Mouse (Mus musculus) layer of hippocampus, adult 18-20 months (tissue): ENCODE measurements around the gene Faim2. TPM values are rescaled to one million over a fixed set of nuclear protein-coding genes. Genes with fewer than 3 reads are reported as not detected.

Experiments used
- DNase-seq, 2 experiments: peaks; one replicate each; pipeline ENCODE4 v3.0.0; 2022; ENCODE audit warnings: low spot score in 2 of 2
- total RNA-seq, 2 experiments: library from RNA; stranded (reverse); gene quantifications; 2 replicates each; pipeline ENCODE4 v1.2.3; 2021

Faim2 gene
- total RNA-seq, 2 experiments from 2014 or later = 421 to 452 TPM

DNA sequence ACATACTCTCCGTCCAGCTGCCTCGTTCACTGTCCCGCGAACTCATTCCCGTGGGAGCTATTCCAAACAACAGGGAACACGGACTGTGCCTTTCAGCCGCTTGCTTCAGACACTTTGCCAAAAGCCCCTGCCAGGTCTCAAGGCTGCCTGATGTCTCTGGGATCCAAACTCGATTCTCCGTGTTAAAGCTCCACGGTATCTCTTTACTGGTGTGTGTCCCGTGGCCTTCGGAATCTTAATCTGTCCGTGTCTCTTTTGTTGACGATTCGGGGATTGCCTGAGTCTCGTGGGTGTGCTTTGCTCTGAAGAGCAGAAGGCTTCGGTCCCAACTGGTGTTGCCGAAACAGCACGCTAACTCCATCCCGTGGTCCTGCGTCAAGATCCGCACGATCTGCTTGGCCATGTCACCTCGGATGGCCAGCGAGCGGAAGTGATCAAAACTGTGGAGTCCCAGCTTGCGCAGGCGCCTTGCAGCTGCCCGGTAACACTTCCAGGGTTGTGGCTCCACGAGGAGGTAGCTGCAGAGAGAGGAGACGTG lies 57.7 kb downstream of the Faim2 start:
- peak in 1 of 2 experiments; percentile 20 for DNase-seq

DNA sequence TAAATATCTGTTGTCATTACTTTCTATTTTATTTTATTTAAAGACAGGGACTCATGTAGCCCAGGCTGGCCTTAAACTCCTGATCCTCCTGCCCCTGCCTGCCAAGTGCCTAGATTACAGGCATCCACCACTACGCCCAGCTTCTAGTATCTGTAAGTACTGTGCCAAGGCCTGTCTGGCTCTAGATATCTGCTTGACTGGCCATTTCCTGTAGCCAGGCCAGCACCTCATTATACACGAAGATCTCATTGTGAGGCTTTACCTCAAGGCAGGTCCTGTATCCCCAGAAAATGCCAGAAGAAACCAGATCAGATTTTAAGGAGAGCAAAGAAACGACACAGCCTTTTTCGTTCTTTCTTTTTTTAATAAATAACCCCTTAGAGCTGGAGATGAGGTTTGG lies 58.2 kb downstream of the Faim2 start:
- no peak for DNase-seq

DNA sequence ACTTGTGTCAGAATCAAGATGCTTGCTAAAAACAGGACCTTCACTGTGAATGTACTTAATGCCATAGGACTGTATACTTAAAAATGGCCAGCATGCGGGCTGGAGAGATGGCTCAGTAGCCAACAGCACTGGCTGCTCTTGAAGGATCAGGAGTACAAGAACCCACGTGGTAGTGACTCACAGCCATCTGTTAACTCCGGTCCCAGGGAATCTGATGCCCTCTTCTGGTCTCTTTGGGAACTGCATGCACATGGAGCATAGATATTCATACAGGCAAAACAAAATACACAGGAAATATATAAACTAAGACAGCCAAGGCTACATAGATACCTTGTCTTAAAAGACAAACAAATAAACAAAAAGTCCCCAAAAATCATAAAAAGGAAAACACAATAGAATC lies 58.9 kb downstream of the Faim2 start:
- peak in 1 of 2 experiments; percentile 86 for DNase-seq

DNA sequence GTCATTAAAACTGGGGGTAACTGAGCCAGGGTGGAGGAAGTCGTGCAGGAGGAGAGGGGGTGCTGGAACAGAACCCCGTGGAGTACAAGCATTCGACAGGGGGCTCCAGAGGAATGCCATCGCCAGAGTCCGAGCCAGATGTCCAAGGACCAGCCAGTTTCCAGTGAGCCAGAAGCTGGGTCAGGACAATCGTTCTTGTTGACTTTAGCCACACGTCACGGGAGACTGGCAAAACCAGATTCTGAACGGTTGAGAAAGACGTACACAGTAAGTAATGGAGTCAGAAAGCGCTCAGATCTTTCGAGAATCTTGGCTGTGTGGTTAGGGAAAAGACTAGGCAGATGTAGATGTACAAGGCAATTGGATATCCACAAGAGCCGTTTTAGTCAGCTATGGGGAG lies 64.8 kb downstream of the Faim2 start:
- no peak for DNase-seq

DNA sequence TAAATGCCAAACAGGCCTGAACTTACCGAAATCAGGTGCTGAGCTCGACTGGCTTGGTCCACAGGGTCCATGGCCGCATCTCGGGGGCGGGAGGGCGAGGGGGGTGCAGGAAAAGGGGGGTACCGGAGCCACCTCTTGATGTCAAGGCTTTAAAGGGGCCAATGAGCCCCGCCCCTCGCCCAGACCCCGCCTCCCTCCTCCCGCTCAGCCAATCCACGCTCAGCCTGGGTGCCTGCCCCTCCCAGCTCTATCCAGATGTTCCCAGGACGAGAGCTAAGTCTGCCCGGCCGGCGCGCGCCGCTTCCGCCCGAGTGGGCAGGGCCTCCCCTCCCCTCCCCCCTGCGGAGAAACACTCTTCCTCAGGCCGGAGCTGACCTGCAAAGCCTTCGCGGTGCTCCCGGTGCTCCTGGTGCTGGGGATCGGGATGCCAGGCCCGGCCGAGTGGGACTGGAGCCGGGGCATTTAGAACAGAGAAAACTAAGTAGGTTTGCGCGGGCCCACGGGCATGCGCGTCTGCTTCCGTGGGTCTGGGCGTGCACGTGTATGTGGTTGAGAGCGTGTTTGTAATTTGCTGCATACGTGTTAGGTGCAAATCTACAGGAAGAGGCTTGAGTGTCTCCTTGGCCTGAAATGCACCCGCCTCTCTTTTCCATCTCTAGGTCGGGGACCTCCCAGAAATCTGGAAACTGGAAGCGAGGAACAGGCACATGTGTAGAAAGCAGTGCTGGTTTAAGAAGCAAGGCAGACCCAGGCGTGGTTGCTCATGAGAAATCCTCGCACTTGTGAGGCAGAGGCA lies 70.2 kb downstream of the Faim2 start, which contains the start of gene Nckap5l:
Gene Nckap5l, minus strand, starts transcription at position 143 of the 796 bp plus-strand sequence.
- peak; percentile 83 to 93 for DNase-seq

DNA sequence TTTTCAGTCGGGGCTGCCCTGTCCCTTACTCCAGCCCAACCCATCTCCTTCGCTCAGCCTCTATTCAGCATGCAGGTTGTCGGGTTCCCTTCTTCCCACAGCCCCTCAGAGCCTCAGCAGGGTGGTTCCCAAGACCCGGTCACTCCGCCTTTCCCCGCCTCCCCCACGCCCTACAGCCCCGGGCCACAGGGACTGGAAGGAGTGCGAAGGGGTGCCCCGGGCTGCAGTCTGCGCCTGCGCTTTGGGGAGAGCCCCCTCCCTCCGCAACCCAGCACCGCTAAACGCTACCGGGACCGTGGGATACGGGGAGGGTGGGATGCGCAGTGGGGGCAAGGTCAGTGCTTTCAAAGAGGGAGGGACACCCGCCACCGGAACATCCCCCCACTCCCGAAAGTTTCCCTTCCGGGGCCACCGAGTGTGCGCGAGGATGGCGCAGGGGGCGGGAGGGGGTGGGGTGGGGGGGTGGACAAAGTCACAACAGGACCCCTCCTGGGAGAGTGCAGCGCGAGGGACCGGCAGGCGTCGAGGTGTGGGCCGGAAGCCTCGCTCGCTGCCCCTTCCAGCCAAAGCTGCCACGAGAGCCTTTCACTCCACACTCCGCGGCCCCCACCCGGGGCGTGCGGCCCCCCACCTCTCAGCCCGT lies 70.9 kb downstream of the Faim2 start:
- peak; percentile 42 to 48 for DNase-seq

DNA sequence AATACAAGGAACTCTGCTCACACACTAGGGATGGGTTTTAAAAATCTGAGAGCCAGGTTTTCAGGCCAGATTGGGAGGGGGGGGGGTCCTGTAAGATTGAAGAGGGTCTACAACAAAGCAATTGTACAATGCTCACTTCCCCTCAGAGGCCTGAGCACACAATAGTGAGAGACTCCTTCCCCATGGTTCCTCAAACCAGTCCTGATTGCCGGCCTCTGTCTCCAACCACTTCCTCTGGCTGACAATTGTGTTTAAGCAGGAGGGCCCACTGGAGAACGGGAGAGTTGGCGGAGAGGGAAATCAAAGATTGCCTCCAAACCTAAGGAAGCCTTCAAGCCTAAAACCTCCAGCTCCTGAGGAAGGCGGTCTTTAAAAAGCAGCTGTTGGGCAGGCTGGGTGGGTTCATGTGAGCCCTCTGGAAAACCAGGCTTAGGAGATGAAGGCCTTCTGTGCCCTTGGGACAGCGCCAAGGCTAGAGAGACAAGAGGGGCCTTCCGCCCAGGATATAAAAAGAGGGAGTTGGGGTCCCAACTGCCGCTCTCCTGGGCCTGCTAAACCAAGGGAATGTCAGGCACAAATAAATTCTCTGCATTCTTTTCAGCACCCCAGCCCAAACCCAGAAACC lies 71.5 kb downstream of the Faim2 start:
- DNase-seq = no peak

DNA sequence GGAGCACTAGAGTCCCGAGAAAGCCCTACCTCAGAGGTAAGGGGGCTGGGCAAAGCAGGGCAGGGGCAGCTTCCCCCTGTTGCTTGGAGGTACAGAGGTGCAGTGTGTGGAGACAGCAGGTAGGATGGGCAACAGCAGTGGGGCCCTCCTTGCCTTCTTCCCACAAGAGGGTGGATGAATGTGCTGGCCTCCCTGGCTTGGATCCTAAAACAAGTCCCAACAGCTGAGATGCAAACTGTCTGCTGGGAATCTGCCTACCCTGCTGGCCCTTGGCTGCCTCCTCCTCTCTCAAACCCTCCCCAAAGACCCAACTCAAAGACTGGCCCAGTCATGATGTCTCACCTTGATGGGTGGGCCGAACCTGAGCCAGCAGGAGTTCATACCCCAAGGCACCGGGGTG lies 72.5 kb downstream of the Faim2 start:
- DNase-seq = no peak

DNA sequence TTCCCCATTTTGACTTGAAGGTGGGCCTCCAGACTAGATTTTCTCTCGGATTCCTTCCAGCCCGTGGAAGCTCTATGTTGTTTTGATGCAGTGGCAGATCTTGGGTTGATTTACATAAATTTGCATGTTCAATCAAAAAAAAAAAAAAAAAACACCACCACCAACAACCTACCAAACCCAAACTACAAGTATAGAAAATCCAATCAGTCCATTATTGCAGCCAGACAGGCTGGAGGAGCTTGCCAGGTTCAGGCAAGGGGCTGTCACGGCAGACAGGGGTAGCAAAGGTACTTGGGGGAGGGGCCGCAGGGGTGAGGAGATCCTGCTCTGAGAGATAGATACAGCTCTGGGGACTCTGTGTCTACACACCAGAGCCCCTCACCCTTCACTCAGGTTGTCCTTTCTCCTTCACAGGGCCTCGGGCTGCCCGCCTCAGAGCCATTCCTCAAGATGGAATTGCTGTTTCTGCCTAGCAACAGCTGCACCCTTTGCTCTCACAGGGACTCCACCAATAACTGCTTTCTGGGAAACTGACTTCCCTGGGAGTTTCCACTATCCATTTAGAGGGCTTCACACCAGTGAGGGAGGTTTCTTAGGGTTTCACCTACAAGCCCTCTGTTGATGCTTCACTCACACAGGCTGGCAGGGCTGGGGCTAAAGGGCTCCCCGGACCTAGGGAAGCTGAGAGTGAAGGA lies 73.2 kb downstream of the Faim2 start:
- DNase-seq = no peak

DNA sequence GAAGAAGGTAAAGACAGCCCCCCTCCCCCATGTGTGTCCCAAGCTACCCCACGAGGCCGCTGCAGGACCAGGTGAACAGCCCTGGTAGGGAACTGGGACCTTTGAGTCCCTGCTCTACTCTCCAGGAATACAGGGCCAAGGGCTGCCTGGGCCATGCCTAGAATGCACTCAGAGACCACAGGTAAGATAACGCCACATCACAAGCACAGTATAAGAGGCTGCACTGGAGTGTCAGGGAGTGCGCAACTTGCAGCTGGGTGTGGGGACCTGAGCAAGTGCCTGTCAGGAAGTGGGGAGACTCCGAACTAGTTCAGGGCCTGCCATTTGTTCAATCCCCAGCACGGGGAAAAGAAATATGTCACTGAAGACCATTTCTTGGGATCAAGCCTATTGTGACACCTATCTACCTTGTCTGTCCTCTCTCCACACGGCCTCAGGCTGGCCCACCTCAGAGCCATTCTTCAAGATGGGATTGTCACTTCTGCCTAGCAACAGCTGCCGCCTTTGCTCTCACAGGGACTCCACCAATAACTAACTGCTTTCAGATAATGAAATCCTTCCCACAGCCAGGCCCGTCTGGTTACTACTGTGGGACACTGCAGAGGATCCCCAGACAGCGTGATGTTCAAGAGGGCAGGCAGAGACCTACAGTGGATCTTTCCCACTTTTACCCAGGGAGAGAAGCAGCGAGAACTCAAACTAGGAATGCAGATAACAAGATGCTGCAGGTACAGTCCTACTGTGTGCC lies 74.6 kb downstream of the Faim2 start:
- no peak for DNase-seq

DNA sequence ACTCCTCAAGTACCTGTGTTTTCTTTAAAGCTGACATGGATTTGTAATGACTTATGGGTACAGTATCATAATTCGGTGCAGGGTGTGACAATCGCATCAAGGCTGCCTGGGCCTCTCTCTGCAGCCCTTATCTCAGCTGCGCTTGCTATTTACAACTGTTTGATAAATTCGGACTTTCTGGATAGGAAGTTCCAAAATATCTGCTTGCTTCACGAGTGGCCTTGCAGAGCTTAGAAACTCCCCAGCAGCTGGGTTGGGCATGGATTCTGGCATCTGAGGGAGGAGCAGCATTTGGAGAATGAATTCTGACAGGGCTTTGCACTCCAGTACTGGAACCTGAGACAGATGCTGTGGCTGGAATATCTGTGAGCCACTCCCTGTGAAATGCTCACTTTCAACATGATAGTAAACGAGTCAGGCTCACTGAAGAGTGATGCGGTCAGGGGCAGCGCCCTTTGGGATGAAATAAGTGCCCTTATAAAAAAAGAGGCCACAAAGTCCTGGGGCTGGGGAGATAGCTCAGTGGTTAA lies 78.1 kb downstream of the Faim2 start:
- DNase-seq = no peak

DNA sequence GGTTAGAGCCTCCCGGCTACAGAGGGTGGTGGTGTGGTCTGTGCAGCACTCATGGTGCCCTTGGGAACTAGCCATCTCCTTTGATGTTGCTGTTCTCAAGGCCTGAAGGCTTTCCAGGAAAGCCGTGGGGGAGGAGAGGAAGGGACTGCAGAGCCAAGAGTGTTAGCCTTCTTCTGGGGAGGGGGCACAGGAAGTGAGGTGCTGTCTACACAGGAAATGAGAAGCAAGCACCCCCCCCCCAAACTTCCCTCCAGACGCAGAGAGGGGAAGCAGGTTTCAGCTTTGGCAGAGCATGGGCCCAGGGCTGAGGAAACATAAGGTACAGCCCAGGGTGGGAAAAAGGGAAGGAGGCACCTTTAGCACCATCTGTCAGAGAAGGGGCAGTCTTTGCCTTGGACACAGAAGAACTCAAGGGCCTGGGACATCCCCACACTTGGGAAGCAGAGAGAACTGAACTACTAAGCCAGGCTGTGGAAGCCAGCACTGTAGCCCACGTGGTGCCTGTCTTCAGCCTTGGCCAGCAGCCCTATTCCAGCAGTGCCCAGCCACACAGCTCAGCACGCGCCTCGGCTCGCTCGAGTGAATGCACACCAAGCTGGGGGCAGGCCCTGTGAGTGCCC lies 78.7 kb downstream of the Faim2 start:
- peak in 1 of 2 experiments; percentile 76 for DNase-seq

Other genes starting within 250 kb of the Faim2 start
- gene Prpf40b, start 233.1 kb downstream of the Faim2 start, total RNA-seq = 10 to 100 TPM; 93.2 to 93.7 TPM
- 1 to 10 TPM; 1.6 to 2.2 TPM for gene Fam186b, start 232.3 kb downstream of the Faim2 start, total RNA-seq
- 1 to 10 TPM; 7.1 to 8.8 TPM for gene Fmnl3, start 157.7 kb downstream of the Faim2 start, total RNA-seq
- 100 to 1,000 TPM; 359 to 374 TPM for gene Tmbim6, start 135.3 kb downstream of the Faim2 start, total RNA-seq
- 10 to 100 TPM; 15.8 to 16.5 TPM for gene Nckap5l, start 70.4 kb downstream of the Faim2 start, total RNA-seq
- gene Bcdin3d, start 53.4 kb downstream of the Faim2 start, total RNA-seq = 1 to 10 TPM; 5.0 TPM
- gene Aqp2, start 50.9 kb upstream of the Faim2 start, total RNA-seq = not detected
- not detected for gene Aqp5, start 62.6 kb upstream of the Faim2 start, total RNA-seq
- gene Aqp6, start 73.2 kb upstream of the Faim2 start, total RNA-seq = not detected
- 1 to 10 TPM; 3.8 to 6.8 TPM for gene Racgap1, start 123.5 kb upstream of the Faim2 start, total RNA-seq
- 10 to 100 TPM; 29.6 to 36.9 TPM for gene Asic1, start 142.2 kb upstream of the Faim2 start, total RNA-seq
- gene Smarcd1, start 174.0 kb upstream of the Faim2 start, total RNA-seq = 100 to 1,000 TPM; 108 to 109 TPM
- gene Gm17349, start 177.3 kb upstream of the Faim2 start, total RNA-seq = 1 to 10 TPM; 5.0 to 8.7 TPM
- gene Gpd1, start 189.3 kb upstream of the Faim2 start, total RNA-seq = 100 to 1,000 TPM; 130 to 153 TPM
- gene Cox14, start 197.5 kb upstream of the Faim2 start, total RNA-seq = 100 to 1,000 TPM; 123 to 127 TPM
- 10 to 100 TPM; 26.4 to 29.7 TPM for gene Cers5, start 244.7 kb upstream of the Faim2 start, total RNA-seq